Mouse (Mus musculus): ENCODE measurements at regions not wholly inside any gene's neighbourhood (a gene's known extent, or its start where the extent isn't known, plus 50 kb on each side); places are given as distances from the start of the nearest gene placed in this dataset.

DNA sequence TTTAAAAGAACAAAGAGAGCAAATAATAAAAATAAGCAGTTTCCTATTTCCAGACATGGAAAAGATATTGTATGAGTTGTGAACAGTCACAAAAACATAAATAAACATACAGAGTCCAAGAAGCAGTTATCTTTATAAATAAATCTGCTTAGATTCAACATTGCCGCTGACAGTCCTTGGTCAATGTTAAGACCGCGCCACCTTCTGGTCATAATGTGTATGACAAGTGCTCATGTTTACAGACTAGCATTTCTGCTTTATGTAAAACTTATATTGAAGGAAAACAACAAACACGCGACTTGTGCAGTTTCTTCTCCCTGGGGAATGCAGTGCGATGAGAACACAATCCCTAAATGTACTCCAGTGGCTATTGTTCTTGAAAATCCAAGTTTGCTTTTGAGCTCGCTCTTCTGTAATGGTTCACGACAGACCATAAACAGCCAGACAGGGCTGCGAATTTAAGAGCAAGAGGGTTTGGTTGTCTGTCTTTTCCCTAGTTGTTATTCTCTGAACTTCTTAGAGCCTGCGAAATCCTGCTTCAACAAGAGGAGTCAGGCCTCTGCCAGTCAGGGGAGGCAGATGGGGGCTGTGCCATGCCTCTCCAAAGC, 291.6 kb upstream of the Rnf219 start:
- 33% methylated on average over 10 of the region's 10 CpGs for WGBS
- Histone ChIP-seq H3K4me3 (ENCODE audit: low read depth, low read length) (no peak overlapping the region), H3K9me3 (replicated peaks; ENCODE audit: control insufficient read depth, low read length) (no peaks in the 10 kb centered on the region), H3K27ac (ENCODE audit: low read depth, low read length) (no peak overlapping the region), H3K36me3 (ENCODE audit: control insufficient read depth, insufficient read depth, low read length) (no peaks in the 10 kb centered on the region), H3K4me2 (ENCODE audit: low read length) (no peak overlapping the region), H3K9ac (ENCODE audit: low read length) (no peak overlapping the region), H3K27me3 (replicated peaks; ENCODE audit: control insufficient read depth, insufficient read depth, low read length) (peaks cover 10% of the 10 kb centered on the region; the same call in 1 of the 2 replicates), H3K4me1 (ENCODE audit: control insufficient read depth, insufficient read depth, low read length) (peaks cover under 1% of the 10 kb centered on the region; the same call in 1 of the 2 replicates)
- ATAC-seq (peak; percentile 83), DNase-seq (ENCODE audit: low spot score) (peak; percentile 94)

DNA sequence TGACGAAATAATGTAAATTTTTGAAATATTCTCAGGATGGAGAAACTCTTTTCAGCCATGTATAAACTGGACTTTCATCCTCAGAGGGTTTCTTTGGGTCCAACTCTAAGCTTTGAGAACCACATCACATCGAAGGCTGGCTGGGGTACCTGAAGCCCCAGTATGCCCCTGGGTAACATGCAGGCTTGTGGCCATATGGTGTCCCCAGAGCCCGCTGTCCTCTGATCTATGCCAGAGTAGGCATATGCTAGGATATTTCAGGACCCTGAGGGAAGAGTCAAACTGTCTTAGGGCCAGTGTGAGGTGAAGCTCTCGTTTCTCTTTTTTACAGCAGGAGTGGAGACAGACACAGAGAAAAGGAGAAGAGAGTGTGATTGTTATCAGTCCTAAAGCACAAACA, 289.6 kb upstream of the Rnf219 start:
- peaks cover 10% of the 10 kb centered on the region; the same call in 1 of the 2 replicates for H3K27me3 ChIP-seq (replicated peaks; ENCODE audit: control insufficient read depth, insufficient read depth, low read length)
- no peaks in the 10 kb centered on the region for H3K9me3 ChIP-seq (replicated peaks; ENCODE audit: control insufficient read depth, low read length)
- no peak overlapping the region for H3K9ac ChIP-seq (ENCODE audit: low read length)
- 87% methylated on average over 4 of the region's 4 CpGs for WGBS
- H3K27ac ChIP-seq (ENCODE audit: low read depth, low read length) = no peak overlapping the region
- no peak overlapping the region for H3K4me3 ChIP-seq (ENCODE audit: low read depth, low read length)
- H3K36me3 ChIP-seq (ENCODE audit: control insufficient read depth, insufficient read depth, low read length) = no peaks in the 10 kb centered on the region
- H3K4me2 ChIP-seq (ENCODE audit: low read length) = no peak overlapping the region
- no peak for DNase-seq (ENCODE audit: low spot score)
- no peaks in the 10 kb centered on the region for H3K4me1 ChIP-seq (ENCODE audit: control insufficient read depth, insufficient read depth, low read length)
- no peak for ATAC-seq

GRCm38 (mm10) chr14:104805332-104805731, 282.9 kb upstream of the Rnf219 start:
- WGBS = 90% methylated on average over 10 of the region's 10 CpGs

DNA sequence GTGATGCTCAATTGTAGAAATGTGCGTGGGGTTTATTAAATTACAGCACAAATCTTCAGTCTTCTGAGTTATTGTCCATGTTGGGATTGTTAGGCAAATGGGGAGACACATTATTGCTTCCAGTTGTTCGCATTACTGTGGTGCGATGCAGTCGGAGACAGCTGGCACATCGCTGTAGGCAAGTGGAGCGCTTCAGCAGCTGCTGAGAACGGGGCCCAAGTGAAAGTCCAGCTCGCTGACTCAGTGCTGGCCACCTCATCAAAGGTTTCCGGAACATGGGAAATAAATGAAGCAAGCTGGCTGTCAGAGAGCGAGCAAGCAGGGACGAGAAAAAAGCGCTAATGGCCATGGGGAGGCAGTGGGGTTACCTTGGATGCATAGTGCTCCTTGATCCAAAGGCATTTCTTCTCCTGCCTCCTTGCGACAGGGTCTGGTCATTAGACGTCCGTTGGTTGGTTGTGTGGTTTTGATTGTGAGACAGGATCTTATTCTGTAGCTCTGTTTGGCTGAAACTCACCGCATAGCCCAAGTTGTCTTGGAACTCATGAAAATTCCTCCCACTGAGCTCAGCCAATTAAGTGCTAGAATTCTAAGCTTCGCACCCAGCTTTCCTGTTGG, 274.0 kb upstream of the Rnf219 start:
- no peaks in the 10 kb centered on the region for H3K27me3 ChIP-seq (replicated peaks; ENCODE audit: control insufficient read depth, insufficient read depth, low read length)
- no peak overlapping the region for H3K9ac ChIP-seq (ENCODE audit: low read length)
- no peaks in the 10 kb centered on the region for H3K36me3 ChIP-seq (ENCODE audit: control insufficient read depth, insufficient read depth, low read length)
- H3K4me2 ChIP-seq (ENCODE audit: low read length) = no peak overlapping the region
- H3K9me3 ChIP-seq (replicated peaks; ENCODE audit: control insufficient read depth, low read length) = no peaks in the 10 kb centered on the region
- no peak overlapping the region for H3K27ac ChIP-seq (ENCODE audit: low read depth, low read length)
- DNase-seq (ENCODE audit: low spot score) (no peak), ATAC-seq (no peak)
- 78% methylated on average over 17 of the region's 17 CpGs for WGBS
- no peak overlapping the region for H3K4me3 ChIP-seq (ENCODE audit: low read depth, low read length)
- H3K4me1 ChIP-seq (ENCODE audit: control insufficient read depth, insufficient read depth, low read length) = no peaks in the 10 kb centered on the region

More at GRCm38 (mm10) chr14:104805332-104805731, 282.9 kb upstream of the Rnf219 start:
- no peaks in the 10 kb centered on the region for H3K36me3 ChIP-seq (ENCODE audit: control insufficient read depth, insufficient read depth, low read length)
- no peaks in the 10 kb centered on the region for H3K27me3 ChIP-seq (replicated peaks; ENCODE audit: control insufficient read depth, insufficient read depth, low read length)
- no peaks in the 10 kb centered on the region for H3K4me1 ChIP-seq (ENCODE audit: control insufficient read depth, insufficient read depth, low read length)
- no peak overlapping the region for H3K9ac ChIP-seq (ENCODE audit: low read length)
- no peak overlapping the region for H3K4me3 ChIP-seq (ENCODE audit: low read depth, low read length)
- H3K4me2 ChIP-seq (ENCODE audit: low read length) = no peak overlapping the region
- ATAC-seq (no peak), DNase-seq (ENCODE audit: low spot score) (no peak)
- no peaks in the 10 kb centered on the region for H3K9me3 ChIP-seq (replicated peaks; ENCODE audit: control insufficient read depth, low read length)
- no peak overlapping the region for H3K27ac ChIP-seq (ENCODE audit: low read depth, low read length)

DNA sequence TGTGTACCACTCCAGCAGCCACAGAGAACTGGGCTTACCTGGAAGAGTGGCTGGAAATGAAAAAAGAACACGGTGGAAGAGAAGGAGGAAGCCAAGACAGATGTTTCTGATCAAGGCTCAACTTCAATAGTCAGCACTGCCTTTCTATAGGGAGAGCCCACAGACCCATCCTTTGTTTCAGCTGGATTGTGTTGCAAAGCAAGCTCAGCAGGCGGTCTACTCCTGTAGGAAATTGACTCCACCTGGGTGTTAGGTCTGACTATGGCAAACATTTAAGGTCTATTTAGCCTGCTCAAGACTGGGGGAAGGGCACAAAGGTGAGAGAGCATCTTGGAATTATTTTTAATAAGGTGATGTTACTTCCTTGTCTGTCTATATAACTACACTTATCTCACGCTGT, 266.9 kb upstream of the Rnf219 start:
- H3K27me3 ChIP-seq (replicated peaks; ENCODE audit: control insufficient read depth, insufficient read depth, low read length) = no peaks in the 10 kb centered on the region
- no peak overlapping the region for H3K9ac ChIP-seq (ENCODE audit: low read length)
- no peak overlapping the region for H3K4me2 ChIP-seq (ENCODE audit: low read length)
- DNase-seq (ENCODE audit: low spot score) = no peak
- WGBS = 50% methylated on average over 3 of the region's 3 CpGs
- H3K4me3 ChIP-seq (ENCODE audit: low read depth, low read length) = no peak overlapping the region
- no peaks in the 10 kb centered on the region for H3K4me1 ChIP-seq (ENCODE audit: control insufficient read depth, insufficient read depth, low read length)
- H3K36me3 ChIP-seq (ENCODE audit: control insufficient read depth, insufficient read depth, low read length) = no peaks in the 10 kb centered on the region
- no peak overlapping the region for H3K27ac ChIP-seq (ENCODE audit: low read depth, low read length)
- H3K9me3 ChIP-seq (replicated peaks; ENCODE audit: control insufficient read depth, low read length) = no peaks in the 10 kb centered on the region
- ATAC-seq = no peak

DNA sequence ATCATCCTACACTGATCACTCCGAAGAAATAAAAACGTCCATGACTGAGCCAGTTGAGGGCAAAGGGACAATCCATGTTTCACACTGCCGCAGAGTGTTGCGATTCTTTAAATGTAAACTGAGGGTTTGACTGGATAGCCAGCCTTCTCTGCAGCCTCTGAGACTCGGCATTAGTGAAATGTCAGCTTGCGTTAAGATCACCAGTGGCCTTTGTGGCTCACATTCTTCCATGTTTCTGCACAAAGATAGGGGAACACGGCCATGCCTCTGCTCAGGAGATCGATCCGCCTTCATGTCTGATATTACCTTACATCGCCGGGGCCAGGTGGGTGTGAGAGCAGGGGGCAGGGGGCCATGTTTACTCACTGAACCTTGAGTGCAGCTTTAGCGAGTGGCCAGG, 262.6 kb upstream of the Rnf219 start:
- H3K27ac ChIP-seq (ENCODE audit: low read depth, low read length) = no peak overlapping the region
- H3K36me3 ChIP-seq (ENCODE audit: control insufficient read depth, insufficient read depth, low read length) = no peaks in the 10 kb centered on the region
- no peaks in the 10 kb centered on the region for H3K27me3 ChIP-seq (replicated peaks; ENCODE audit: control insufficient read depth, insufficient read depth, low read length)
- no peaks in the 10 kb centered on the region for H3K4me1 ChIP-seq (ENCODE audit: control insufficient read depth, insufficient read depth, low read length)
- ATAC-seq = no peak
- H3K4me2 ChIP-seq (ENCODE audit: low read length) = no peak overlapping the region
- H3K9me3 ChIP-seq (replicated peaks; ENCODE audit: control insufficient read depth, low read length) = no peaks in the 10 kb centered on the region
- no peak overlapping the region for H3K4me3 ChIP-seq (ENCODE audit: low read depth, low read length)
- no peak for DNase-seq (ENCODE audit: low spot score)
- WGBS = 88% methylated on average over 12 of the region's 12 CpGs
- H3K9ac ChIP-seq (ENCODE audit: low read length) = no peak overlapping the region

DNA sequence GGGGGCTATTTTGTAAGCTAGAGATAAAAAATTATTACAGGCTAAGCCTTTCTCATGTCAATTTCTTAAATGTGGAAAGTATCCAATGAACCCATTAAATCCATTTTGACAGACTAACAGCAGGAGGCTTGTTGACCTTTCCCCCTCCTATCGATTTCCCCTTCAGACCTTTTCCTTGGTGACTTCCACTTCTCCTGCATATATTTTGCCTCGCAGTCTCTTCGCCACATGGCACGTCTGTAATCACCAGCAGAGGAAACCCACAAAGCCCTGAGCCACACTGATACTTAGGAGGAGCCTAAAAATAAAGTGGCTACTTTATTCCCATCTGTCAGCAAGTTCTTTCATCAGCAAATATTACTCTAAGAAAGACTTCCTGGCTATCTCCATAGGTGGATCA, 247.5 kb upstream of the Rnf219 start:
- H3K36me3 ChIP-seq (ENCODE audit: control insufficient read depth, insufficient read depth, low read length) = no peaks in the 10 kb centered on the region
- H3K9ac ChIP-seq (ENCODE audit: low read length) = no peak overlapping the region
- no peak for DNase-seq (ENCODE audit: low spot score)
- H3K4me1 ChIP-seq (ENCODE audit: control insufficient read depth, insufficient read depth, low read length) = no peaks in the 10 kb centered on the region
- no peak overlapping the region for H3K4me3 ChIP-seq (ENCODE audit: low read depth, low read length)
- H3K9me3 ChIP-seq (replicated peaks; ENCODE audit: control insufficient read depth, low read length) = no peaks in the 10 kb centered on the region
- no peak for ATAC-seq
- H3K27me3 ChIP-seq (replicated peaks; ENCODE audit: control insufficient read depth, insufficient read depth, low read length) = no peaks in the 10 kb centered on the region
- H3K27ac ChIP-seq (ENCODE audit: low read depth, low read length) = no peak overlapping the region
- 68% methylated on average over 4 of the region's 4 CpGs for WGBS
- H3K4me2 ChIP-seq (ENCODE audit: low read length) = no peak overlapping the region

- Histone ChIP-seq H3K4me3 (ENCODE audit: low read depth, low read length) (no peak overlapping the region), H3K9ac (ENCODE audit: low read length) (no peak overlapping the region), H3K4me2 (ENCODE audit: low read length) (no peak overlapping the region), H3K36me3 (ENCODE audit: control insufficient read depth, insufficient read depth, low read length) (no peaks in the 10 kb centered on the region), H3K27ac (ENCODE audit: low read depth, low read length) (no peak overlapping the region), H3K9me3 (replicated peaks; ENCODE audit: control insufficient read depth, low read length) (no peaks in the 10 kb centered on the region), H3K27me3 (replicated peaks; ENCODE audit: control insufficient read depth, insufficient read depth, low read length) (no peaks in the 10 kb centered on the region), H3K4me1 (ENCODE audit: control insufficient read depth, insufficient read depth, low read length) (no peaks in the 10 kb centered on the region)
- ATAC-seq (no peak), DNase-seq (ENCODE audit: low spot score) (no peak)
- 43% methylated on average over 3 of the region's 3 CpGs for WGBS
Observed at GRCm38 (mm10) chr14:104734213-104734612, 211.8 kb upstream of the Rnf219 start.

GRCm38 (mm10) chr14:104732036-104732435, 209.6 kb upstream of the Rnf219 start:
- DNase-seq (ENCODE audit: low spot score) = no peak
- no peak overlapping the region for H3K4me2 ChIP-seq (ENCODE audit: low read length)
- H3K27ac ChIP-seq (ENCODE audit: low read depth, low read length) = no peak overlapping the region
- H3K4me1 ChIP-seq (ENCODE audit: control insufficient read depth, insufficient read depth, low read length) = no peaks in the 10 kb centered on the region
- no peaks in the 10 kb centered on the region for H3K36me3 ChIP-seq (ENCODE audit: control insufficient read depth, insufficient read depth, low read length)
- H3K9me3 ChIP-seq (replicated peaks; ENCODE audit: control insufficient read depth, low read length) = no peaks in the 10 kb centered on the region
- H3K9ac ChIP-seq (ENCODE audit: low read length) = no peak overlapping the region
- ATAC-seq = no peak
- H3K27me3 ChIP-seq (replicated peaks; ENCODE audit: control insufficient read depth, insufficient read depth, low read length) = no peaks in the 10 kb centered on the region
- WGBS = 6% methylated on average over 1 of the region's 1 CpGs
- H3K4me3 ChIP-seq (ENCODE audit: low read depth, low read length) = no peak overlapping the region
